Mouse (Mus musculus): ENCODE data around the gene Exph5. TPM values are rescaled to one million over a fixed set of nuclear protein-coding genes. Genes with fewer than 3 reads are reported as not detected.
A peak's percentile ranks its signal among the peaks of the same experiment; 100 is the strongest.

Exph5 gene
- polyA plus RNA-seq, 1 experiment from 2014 or later = 1.4 TPM

DNA sequence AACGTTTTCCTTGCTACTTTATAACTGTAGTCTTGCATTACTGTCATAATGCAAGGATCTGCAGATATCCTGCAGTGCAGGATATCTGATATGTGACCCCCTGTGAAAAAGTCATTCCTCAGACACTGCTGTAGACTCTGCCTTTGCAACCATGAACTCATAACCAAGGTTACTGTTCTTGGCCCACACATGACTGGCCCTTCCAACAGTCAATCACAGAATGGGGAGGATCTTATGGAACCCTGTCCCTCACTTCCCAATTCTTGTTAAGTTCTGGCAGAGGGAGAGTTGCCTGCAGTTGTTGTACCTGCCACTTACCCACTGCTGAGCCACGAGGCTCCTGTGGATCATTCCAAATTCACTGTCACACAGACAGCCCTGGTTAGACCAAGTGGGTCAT, 86.0 kb downstream of the Exph5 start:
- Histone ChIP-seq H3K4me3 (replicated peaks) (no peak overlapping the region), H3K9ac (replicated peaks) (no peak overlapping the region), H3K36me3 (0 out of 2 replicates have a peak, but pooled peaks cover 6% of the 10 kb centered on the region), H3K4me1 (replicated peaks) (0 out of 2 replicates have a peak, but pooled peaks cover 4% of the 10 kb centered on the region), H3K9me3 (no peaks in the 10 kb centered on the region), H3K4me2 (no peak overlapping the region), H3K27me3 (no peaks in the 10 kb centered on the region), H3K27ac (no peak overlapping the region)
- no peak for ATAC-seq (ENCODE audit: insufficient number of reproducible peaks, insufficient read depth, low FRiP score, low TSS enrichment, low read depth)
- 67% methylated on average over 2 of the region's 2 CpGs for WGBS

DNA sequence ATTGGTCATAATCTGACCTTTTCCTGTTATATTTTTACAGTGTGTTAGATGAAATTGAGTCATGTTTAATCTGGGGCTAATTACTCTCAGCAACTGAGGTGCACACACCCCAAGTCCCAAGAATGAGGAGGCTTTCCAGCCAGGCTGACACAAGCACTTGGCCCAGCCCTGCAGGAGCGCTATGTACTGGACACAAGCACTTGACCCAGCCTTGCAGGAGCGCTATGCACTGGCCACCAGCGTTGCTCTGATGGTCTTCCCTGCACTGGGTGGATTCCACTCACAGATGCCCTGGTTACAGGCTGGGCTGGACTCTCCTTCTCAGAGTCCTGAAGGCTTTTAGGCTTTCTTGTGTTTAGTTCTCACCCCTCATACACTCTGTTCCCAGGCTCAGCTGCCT, 87.6 kb downstream of the Exph5 start:
- Histone ChIP-seq H3K4me1 (replicated peaks) (0 out of 2 replicates have a peak, but pooled peaks cover 4% of the 10 kb centered on the region), H3K4me2 (no peak overlapping the region), H3K4me3 (replicated peaks) (no peak overlapping the region), H3K27ac (no peak overlapping the region), H3K9me3 (no peaks in the 10 kb centered on the region), H3K27me3 (no peaks in the 10 kb centered on the region), H3K36me3 (0 out of 2 replicates have a peak, but pooled peaks cover 6% of the 10 kb centered on the region), H3K9ac (replicated peaks) (no peak overlapping the region)
- no peak for ATAC-seq (ENCODE audit: insufficient number of reproducible peaks, insufficient read depth, low FRiP score, low TSS enrichment, low read depth)
- 91% methylated on average over 3 of the region's 3 CpGs for WGBS

DNA sequence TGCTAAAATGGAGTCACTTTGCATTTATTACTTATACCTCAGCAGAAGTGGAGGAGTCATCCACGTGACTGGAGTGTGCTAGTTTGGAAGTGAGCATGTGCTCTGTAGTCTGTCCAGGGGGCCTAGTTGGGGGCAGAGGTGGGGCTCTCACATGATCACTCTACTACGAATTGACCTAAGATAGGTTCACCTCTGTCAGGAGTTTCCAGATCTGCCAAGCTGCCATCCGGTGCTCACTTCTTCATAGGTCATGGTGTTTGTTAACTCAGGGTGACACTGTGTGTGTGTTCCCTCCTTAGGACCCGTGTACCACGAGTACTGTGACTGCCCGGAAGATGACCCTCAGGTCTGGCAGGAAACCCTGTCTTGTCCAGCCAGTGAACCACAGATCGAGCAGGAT, 88.7 kb downstream of the Exph5 start:
- Histone ChIP-seq H3K9ac (replicated peaks) (no peak overlapping the region), H3K27me3 (no peaks in the 10 kb centered on the region), H3K4me2 (no peak overlapping the region), H3K4me3 (replicated peaks) (no peak overlapping the region), H3K9me3 (no peaks in the 10 kb centered on the region), H3K27ac (no peak overlapping the region), H3K4me1 (replicated peaks) (0 out of 2 replicates have a peak, but pooled peaks cover 1% of the 10 kb centered on the region), H3K36me3 (0 out of 2 replicates have a peak, but pooled peaks cover 6% of the 10 kb centered on the region)
- WGBS = 83% methylated on average over 7 of the region's 7 CpGs
- no peak for ATAC-seq (ENCODE audit: insufficient number of reproducible peaks, insufficient read depth, low FRiP score, low TSS enrichment, low read depth)

DNA sequence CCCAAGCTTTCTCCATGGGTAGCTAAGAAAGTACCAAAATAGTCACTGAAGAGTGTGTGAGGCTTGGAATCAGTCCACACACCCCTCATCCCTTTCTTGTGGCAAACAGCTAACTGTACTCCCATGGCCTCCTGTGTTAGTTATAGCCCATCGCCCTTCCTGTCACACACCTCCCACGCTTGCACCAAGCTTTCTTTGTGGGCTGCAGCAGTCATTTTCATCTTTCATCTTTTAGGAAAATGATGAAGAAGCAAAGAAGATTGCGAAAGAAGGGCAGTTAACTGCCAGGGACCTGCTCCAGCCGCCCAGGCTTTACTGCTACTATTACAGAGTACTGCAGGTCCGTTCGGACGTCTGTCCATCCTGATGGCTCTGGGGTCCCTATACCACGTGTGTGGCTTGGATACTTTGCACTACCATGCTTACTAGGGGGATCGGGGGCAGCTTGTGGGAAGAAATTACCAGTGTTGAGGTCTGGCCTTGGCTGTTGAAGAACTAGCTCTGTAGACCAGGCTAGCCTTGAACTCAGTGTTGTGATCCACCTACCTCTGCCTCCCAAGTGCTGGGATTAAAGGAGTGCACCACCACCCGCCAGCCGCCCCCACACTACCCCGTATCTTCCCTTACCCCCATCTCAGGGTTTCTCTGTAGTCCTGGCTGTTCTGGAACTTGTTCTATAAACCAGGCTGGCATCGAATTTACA, 96.4 kb downstream of the Exph5 start:
- 80% methylated on average over 13 of the region's 13 CpGs for WGBS
- ATAC-seq (ENCODE audit: insufficient number of reproducible peaks, insufficient read depth, low FRiP score, low TSS enrichment, low read depth) = no peak

DNA sequence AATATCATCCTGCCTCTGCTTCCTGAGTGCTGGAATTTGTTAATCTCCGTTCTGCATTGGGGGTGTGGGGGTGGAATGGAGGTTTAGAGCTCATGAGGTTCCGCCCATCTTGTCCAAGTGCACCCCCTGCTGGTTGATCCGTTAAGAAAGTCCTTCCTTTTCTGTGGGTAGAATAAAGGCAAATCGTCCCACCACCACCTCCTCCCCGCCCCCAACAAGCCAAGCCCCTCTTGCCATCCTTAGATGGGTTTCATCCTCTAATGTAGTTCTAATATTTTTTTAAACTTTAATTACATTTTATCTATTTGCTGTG, 96.9 kb downstream of the Exph5 start:
- 11% methylated on average over 5 of the region's 5 CpGs for WGBS
- no peaks in the 10 kb centered on the region for H3K27me3 ChIP-seq
- no peak overlapping the region for H3K4me2 ChIP-seq
- H3K4me3 ChIP-seq (replicated peaks) = no peak overlapping the region
- no peaks in the 10 kb centered on the region for H3K36me3 ChIP-seq
- H3K9me3 ChIP-seq = no peaks in the 10 kb centered on the region
- H3K4me1 ChIP-seq (replicated peaks) = peaks cover 16% of the 10 kb centered on the region
- H3K9ac ChIP-seq (replicated peaks) = no peak overlapping the region
- ATAC-seq (ENCODE audit: insufficient number of reproducible peaks, insufficient read depth, low FRiP score, low TSS enrichment, low read depth) = no peak
- no peak overlapping the region for H3K27ac ChIP-seq

More for the DNA sequence above, 96.4 kb downstream of the Exph5 start:
- Histone ChIP-seq H3K4me1 (replicated peaks) (peaks cover 11% of the 10 kb centered on the region), H3K4me3 (replicated peaks) (no peak overlapping the region), H3K27me3 (no peaks in the 10 kb centered on the region), H3K27ac (no peak overlapping the region), H3K9me3 (no peaks in the 10 kb centered on the region), H3K9ac (replicated peaks) (no peak overlapping the region), H3K4me2 (no peak overlapping the region), H3K36me3 (no peaks in the 10 kb centered on the region)

DNA sequence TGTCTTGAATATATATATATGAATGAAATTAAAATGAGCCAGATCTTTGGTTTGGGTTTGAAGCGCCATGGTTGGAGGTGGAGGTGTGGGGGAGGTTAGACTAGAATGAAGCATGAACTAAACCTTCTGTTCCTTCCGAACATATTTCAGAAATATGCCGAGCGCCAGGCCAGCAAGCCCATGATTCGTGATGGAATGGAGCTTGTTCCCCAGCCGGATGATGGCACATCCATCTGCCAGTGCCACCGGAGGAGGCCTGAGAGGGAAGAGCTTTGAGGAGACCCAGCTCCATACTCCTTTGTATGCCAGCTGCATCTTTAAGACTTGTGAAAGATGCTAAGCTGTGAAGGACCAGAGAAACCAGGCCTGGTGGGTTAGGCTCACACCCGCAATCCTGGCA, 98.1 kb downstream of the Exph5 start:
- no peaks in the 10 kb centered on the region for H3K36me3 ChIP-seq
- H3K27me3 ChIP-seq = no peaks in the 10 kb centered on the region
- ATAC-seq (ENCODE audit: insufficient number of reproducible peaks, insufficient read depth, low FRiP score, low TSS enrichment, low read depth) = no peak
- H3K4me3 ChIP-seq (replicated peaks) = no peak overlapping the region
- no peak overlapping the region for H3K9ac ChIP-seq (replicated peaks)
- 95% methylated on average over 8 of the region's 8 CpGs for WGBS
- H3K9me3 ChIP-seq = no peaks in the 10 kb centered on the region
- peaks cover 19% of the 10 kb centered on the region for H3K4me1 ChIP-seq (replicated peaks)
- no peak overlapping the region for H3K4me2 ChIP-seq
- H3K27ac ChIP-seq = no peak overlapping the region

DNA sequence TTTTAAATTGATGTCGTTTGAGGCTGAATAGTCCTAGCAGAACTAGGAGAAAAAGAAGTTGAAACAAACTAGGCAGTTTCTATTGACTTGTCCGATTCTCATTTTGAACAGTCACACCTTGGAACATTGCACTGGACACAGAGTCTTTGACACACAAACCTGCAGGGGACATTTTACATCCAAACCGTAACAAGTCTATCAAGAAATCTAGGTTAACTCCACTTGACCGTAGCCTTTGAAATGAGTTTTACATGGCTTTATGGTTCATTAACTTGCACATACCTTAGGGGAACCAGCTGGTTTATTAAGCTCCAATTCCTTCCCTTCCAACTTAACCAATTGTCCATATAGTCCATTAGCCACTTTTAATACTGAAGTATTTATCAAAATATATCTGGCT, 99.2 kb downstream of the Exph5 start:
- no peak overlapping the region for H3K4me3 ChIP-seq (replicated peaks)
- no peak overlapping the region for H3K27ac ChIP-seq
- no peaks in the 10 kb centered on the region for H3K36me3 ChIP-seq
- H3K27me3 ChIP-seq = no peaks in the 10 kb centered on the region
- no peak overlapping the region for H3K4me2 ChIP-seq
- ATAC-seq (ENCODE audit: insufficient number of reproducible peaks, insufficient read depth, low FRiP score, low TSS enrichment, low read depth) = no peak
- no peaks in the 10 kb centered on the region for H3K9me3 ChIP-seq
- WGBS = 63% methylated on average over 4 of the region's 4 CpGs
- peaks cover 26% of the 10 kb centered on the region for H3K4me1 ChIP-seq (replicated peaks)
- H3K9ac ChIP-seq (replicated peaks) = no peak overlapping the region

DNA sequence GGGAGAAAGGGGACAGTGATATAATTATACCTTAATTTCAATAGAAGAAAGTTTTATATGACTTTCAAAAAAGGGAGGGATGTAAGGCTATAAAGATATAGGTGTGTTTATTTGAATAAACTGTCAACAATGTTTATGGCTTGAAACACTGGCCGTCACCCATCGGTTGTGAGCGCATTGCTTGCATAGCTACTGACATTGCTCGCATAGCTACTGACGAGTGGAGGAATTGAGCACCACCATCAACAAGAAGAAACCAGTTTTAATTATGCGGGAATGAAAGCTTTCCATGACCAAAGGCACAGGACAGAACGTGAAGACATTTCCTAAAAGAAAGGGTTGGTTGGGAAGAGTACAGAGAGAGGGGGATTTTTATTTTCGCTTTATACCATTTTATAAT, 99.7 kb downstream of the Exph5 start:
- no peaks in the 10 kb centered on the region for H3K36me3 ChIP-seq
- 78% methylated on average over 8 of the region's 8 CpGs for WGBS
- peaks cover 31% of the 10 kb centered on the region for H3K4me1 ChIP-seq (replicated peaks)
- ATAC-seq (ENCODE audit: insufficient number of reproducible peaks, insufficient read depth, low FRiP score, low TSS enrichment, low read depth) = no peak
- H3K9me3 ChIP-seq = no peaks in the 10 kb centered on the region
- H3K4me3 ChIP-seq (replicated peaks) = no peak overlapping the region
- H3K9ac ChIP-seq (replicated peaks) = no peak overlapping the region
- no peaks in the 10 kb centered on the region for H3K27me3 ChIP-seq
- H3K27ac ChIP-seq = no peak overlapping the region
- H3K4me2 ChIP-seq = no peak overlapping the region

DNA sequence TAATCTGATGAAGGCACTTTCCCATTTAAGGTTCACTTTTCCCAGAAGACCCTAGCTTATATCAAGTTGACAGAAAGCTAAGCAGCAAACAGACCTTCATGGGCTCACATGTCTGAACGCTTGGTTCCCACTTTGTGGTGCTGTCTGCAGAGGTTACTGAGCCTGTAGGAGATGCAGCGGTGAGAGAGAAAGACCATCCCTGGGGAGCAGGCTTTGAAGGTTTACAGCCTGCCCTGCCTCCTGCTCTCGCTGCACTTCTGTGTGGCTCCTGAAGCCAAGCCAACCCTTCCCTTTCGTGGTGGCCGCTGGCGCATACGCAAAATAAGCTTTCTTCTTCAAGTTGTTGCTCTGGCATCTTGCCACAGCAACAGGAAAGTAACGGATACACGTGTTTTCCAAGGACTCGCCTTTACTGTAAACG, 100.8 kb downstream of the Exph5 start, which contains the start of gene 4930550C14Rik:
4930550C14Rik (plus strand) TSS at position 35 of the 421 bp plus-strand sequence.
- Histone ChIP-seq H3K4me3 (replicated peaks) (0 out of 2 replicates have a peak within 1 kb of the TSS, but pooled peaks have one; percentile 1), H3K4me1 (replicated peaks) (peaks cover 33% of the 10 kb centered on the region), H3K27ac (peak within 1 kb of the TSS; percentile 46), H3K9me3 (no peaks in the 10 kb centered on the region), H3K9ac (replicated peaks) (no peak within 1 kb of the TSS), H3K4me2 (peak within 1 kb of the TSS; percentile 45), H3K27me3 (no peaks in the 10 kb centered on the region), H3K36me3 (no peaks in the 10 kb centered on the region)
- ATAC-seq (ENCODE audit: insufficient number of reproducible peaks, insufficient read depth, low FRiP score, low TSS enrichment, low read depth) = no peak
- WGBS = 9% methylated on average over 11 of the region's 11 CpGs

DNA sequence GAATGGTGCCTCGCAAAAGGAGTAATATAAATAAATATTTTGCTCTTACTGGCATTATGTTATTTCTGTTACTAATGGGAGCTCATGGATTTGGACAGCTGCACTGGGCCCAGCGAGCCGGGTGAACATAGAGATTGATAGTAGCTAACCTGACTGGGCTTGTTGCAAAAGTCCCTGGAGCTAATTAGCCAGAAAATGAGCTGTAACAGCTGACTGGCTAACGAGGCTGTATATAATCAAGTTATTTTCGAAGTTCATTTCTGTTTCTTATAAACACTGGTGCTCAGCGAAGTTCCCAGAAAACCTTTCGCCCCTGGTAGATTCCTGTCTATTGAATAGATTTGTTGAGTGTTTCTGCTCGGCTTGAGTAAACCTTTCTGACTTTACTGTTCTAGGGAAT, 101.5 kb downstream of the Exph5 start:
- H3K9ac ChIP-seq (replicated peaks) = no peak overlapping the region
- H3K4me1 ChIP-seq (replicated peaks) = peaks cover 33% of the 10 kb centered on the region
- H3K9me3 ChIP-seq = no peaks in the 10 kb centered on the region
- peak overlapping the region; percentile 45 for H3K4me2 ChIP-seq
- no peaks in the 10 kb centered on the region for H3K27me3 ChIP-seq
- peak overlapping the region; percentile 46 for H3K27ac ChIP-seq
- ATAC-seq (ENCODE audit: insufficient number of reproducible peaks, insufficient read depth, low FRiP score, low TSS enrichment, low read depth) = no peak
- H3K4me3 ChIP-seq (replicated peaks) = no peak overlapping the region
- H3K36me3 ChIP-seq = no peaks in the 10 kb centered on the region
- 49% methylated on average over 8 of the region's 8 CpGs for WGBS

DNA sequence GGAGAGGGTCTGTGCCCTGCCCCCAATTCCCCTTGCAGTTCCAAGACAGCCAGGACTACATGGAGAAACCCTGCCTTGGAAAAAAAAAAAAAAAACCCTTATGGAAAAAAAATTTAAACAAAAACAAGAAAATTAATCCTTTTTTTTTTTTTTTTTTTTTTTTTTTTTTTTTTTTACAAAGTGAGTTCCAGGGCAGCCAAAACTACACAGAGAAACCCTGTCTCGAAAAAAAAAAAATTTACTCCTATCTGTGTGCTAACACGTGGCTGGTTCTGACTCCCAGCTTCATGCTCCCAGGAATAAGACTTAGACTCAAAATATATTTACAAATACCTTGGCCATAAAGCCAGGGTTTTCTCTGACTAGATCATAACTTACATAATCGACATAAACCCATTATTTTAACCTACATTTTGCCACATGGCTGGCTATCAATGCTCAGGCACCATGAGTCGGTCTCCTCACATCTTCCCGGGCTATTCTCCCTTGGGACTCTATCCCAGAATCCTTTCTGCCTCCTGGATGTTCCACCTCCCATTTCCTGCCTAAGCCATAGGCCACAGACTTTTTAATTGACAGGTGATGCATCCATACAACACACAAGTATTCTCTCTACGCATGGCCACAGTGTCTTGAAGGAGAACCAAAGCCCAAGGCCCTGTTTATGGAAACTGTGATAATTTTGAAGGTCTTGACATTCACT, 102.7 kb downstream of the Exph5 start:
- H3K9me3 ChIP-seq = no peaks in the 10 kb centered on the region
- H3K27me3 ChIP-seq = no peaks in the 10 kb centered on the region
- whole genome bisulfite sequencing = 83% methylated on average over 6 of the region's 6 CpGs
- H3K4me1 ChIP-seq (replicated peaks) = peaks cover 33% of the 10 kb centered on the region
- H3K9ac ChIP-seq (replicated peaks) = no peak overlapping the region
- H3K36me3 ChIP-seq = no peaks in the 10 kb centered on the region
- H3K27ac ChIP-seq = no peak overlapping the region
- no peak overlapping the region for H3K4me3 ChIP-seq (replicated peaks)
- 0 out of 2 replicates have a peak overlapping the region, but pooled peaks have one; percentile 57 for H3K4me2 ChIP-seq
- ATAC-seq (ENCODE audit: insufficient number of reproducible peaks, insufficient read depth, low FRiP score, low TSS enrichment, low read depth) = no peak
